Mouse (Mus musculus) bone marrow, adult 2 months (tissue): ENCODE measurements around the gene Ppp1r12a.

ENCODE experiments used
- CTCF ChIP-seq: fragments of 200-500 bp; IDR thresholded peaks from 2 replicates; pipeline ENCODE4 v1.5.1; 2011; ENCODE audit warnings: low read length, control low read depth; ENCODE audit not compliant: control insufficient read depth, insufficient read depth
- POLR2A ChIP-seq: fragments of 200-500 bp; IDR thresholded peaks from 2 replicates; pipeline ENCODE4 v1.6.1; 2011; ENCODE audit warnings: low read depth, mild to moderate bottlenecking, control low read depth, low read length, borderline replicate concordance; ENCODE audit not compliant: control insufficient read depth

GRCm38 (mm10) chr10:108287438-108287801 is 125.4 kb downstream of the Ppp1r12a start:
- TF ChIP-seq POLR2A, result no peak
- no peak for TF ChIP-seq CTCF
